In the genomic region with DNA sequence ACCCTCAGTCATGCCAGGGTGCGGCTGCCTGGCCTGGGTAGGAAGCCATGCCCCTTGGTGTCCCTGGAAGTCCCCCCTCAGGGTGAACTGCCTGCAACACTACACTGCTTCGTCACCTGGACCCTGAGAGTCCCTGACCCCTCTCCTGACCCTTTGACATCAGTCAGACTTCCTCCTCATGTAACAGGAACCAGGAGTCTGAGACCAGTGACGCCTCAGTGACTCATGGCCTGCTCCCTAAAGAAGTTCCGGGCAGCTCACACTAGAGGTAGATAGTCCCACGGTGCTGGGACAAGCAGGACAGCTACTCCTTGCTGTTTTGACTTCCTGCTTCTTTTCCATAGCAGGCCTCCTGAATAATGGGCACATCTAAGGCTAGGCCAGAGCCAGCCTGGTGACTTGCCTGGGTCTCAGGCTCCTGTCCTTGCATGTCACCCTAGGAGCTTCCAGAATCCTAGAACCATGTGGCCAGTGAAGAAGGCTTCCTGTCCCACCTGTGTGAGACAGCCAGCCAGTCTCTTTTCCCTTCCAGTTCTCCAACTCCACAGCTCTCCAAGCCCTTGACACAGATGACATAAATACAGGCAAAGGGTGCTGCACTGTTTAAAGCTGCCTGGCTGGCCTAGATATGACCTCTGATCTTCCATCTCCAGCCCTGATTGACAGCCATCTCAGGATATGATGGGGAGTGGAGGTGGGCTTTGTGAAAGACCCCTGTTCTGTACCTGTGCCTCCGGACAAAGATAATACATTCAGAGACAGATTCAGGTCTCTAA, we compare ENCODE assay signal across 11 mouse cellular contexts. TPM values are rescaled to one million over a fixed set of nuclear protein-coding genes. Genes with fewer than 3 reads are reported as not detected.
DNase-seq lines count a peak whose midpoint lies in the region; ATAC-seq lines count a peak whose summit lies in the region.
"Had no signal": no experiment of that assay in that cellular context is flagged by ENCODE, and none has a peak within 500 bp of the region (broad histone marks: within the 10 kb centered on the region; RNA-seq: fewer than 3 reads in every experiment).

No protein-coding gene starts in this region.

- H3K27me3 ChIP-seq in megakaryocyte, embryonic 14.5 days (replicated peaks), result peaks cover 37% of the 10 kb centered on the region
- H3K27me3 ChIP-seq in limb, embryonic 10.5 days (ENCODE audit: low read depth, poor library complexity, severe bottlenecking), result no peaks in the 10 kb centered on the region
- H3K27me3 ChIP-seq: CH12.LX had no signal

- peak overlapping the region; percentile 25 for H3K4me3 ChIP-seq in megakaryocyte, embryonic 14.5 days (replicated peaks)
- H3K4me3 ChIP-seq in limb, embryonic 10.5 days, result no peak overlapping the region
- H3K4me3 ChIP-seq: liver, embryonic 12.5 days had no signal

- no peaks in the 10 kb centered on the region for H3K36me3 ChIP-seq in megakaryocyte, embryonic 14.5 days (replicated peaks; ENCODE audit: low read length)
- no peaks in the 10 kb centered on the region for H3K36me3 ChIP-seq in limb, embryonic 10.5 days
- H3K36me3 ChIP-seq: liver, embryonic 12.5 days had no signal

- no peak for ATAC-seq in megakaryocyte, adult 5-6 weeks (ENCODE audit: poor library complexity, severe bottlenecking)
- ATAC-seq: intestine, postnatal 0 days had no signal

- no peaks in the 10 kb centered on the region; the same call in 1 of the 2 replicates for H3K4me1 ChIP-seq in megakaryocyte, embryonic 14.5 days
- peaks cover 27% of the 10 kb centered on the region for H3K4me1 ChIP-seq in limb, embryonic 10.5 days
- H3K4me1 ChIP-seq: liver, embryonic 12.5 days had no signal

- 31% methylated on average over 6 of the region's 6 CpGs for WGBS in limb, embryonic 10.5 days

- peaks cover 8% of the 10 kb centered on the region for H3K9me3 ChIP-seq in megakaryocyte, embryonic 14.5 days
- H3K9me3 ChIP-seq in limb, embryonic 10.5 days (replicated peaks), result no peaks in the 10 kb centered on the region
- H3K9me3 ChIP-seq: liver, embryonic 12.5 days had no signal

- intact Hi-C loops in heart, postnatal 36 days (cut with DNase I), result loop anchor here (1.0 to 5.0 kb wide), 3 partner anchors 33 to 160 kb away; no protein-coding TSS in a partner anchor

- peak overlapping the region; percentile 37; the same call in 1 of the 2 replicates for H3K27ac ChIP-seq in limb, embryonic 10.5 days
- H3K27ac ChIP-seq: hindbrain, embryonic 14.5 days; liver, embryonic 12.5 days had no signal

- peak; percentile 68 for DNase-seq in heart, adult 11 months
- DNase-seq in heart, postnatal 36 days, result no peak
- peak; percentile 35 for DNase-seq in adipocyte (ENCODE audit: low spot score)
- no peak for DNase-seq in limb, embryonic 10.5 days (ENCODE audit: low spot score)
- no peak for DNase-seq in layer of hippocampus, postnatal 14 days (ENCODE audit: low spot score in 2 of 2)

RNA-seq across cellular contexts. Expression of a gene that starts 34.4 kb away (rescaled TPM):
- 10 to 100 TPM; 31.9 to 38.4 TPM for total RNA-seq in heart, postnatal 36 days (2021)
- polyA plus RNA-seq in megakaryocyte, embryonic 14.5 days (2012; ENCODE audit: insufficient read depth, low replicate concordance), result 0.04 TPM in 1 of 2 replicates, not detected in the other
- total RNA-seq in megakaryocyte, adult 5-6 weeks (2015), result 1.3 and 1.4 TPM in 2 replicates
- total RNA-seq in megakaryocyte, adult 5-6 weeks (2017), result 3.8 and 8.8 TPM in 2 replicates
- 7.4 and 8.9 TPM in 2 replicates for polyA plus RNA-seq in limb, embryonic 10.5 days (2016; fragmentation: Nextera tagmentation; extraction: Ambion mirVana)
- 10 to 100 TPM; 10.2 to 14.8 TPM for total RNA-seq in layer of hippocampus, postnatal 14 days (2021)
- total RNA-seq: CH12.LX had no signal

Comparison
In these comparisons a context has a peak if more than half of its experiments do, and no peak if none do; other contexts are left out.
1. DNase-seq: peak in heart, adult 11 months (single experiment) and adipocyte (single experiment); none in heart, postnatal 36 days (0 of 2), limb, embryonic 10.5 days (single experiment) and layer of hippocampus, postnatal 14 days (0 of 2).